Mouse (Mus musculus): ENCODE results near the gene Copb1. TPM values are rescaled to one million over a fixed set of nuclear protein-coding genes. Genes with fewer than 3 reads are reported as not detected.

The Copb1 gene
- polyA plus RNA-seq, 1 experiment: 42.1 TPM

GRCm38 (mm10) chr7:114194224-114194623, 60.3 kb downstream of the Copb1 start:
- WGBS: 60% methylated on average over 4 of the region's 4 CpGs
- Histone ChIP-seq H3K4me3 (ENCODE audit: control insufficient read depth, insufficient read depth, low read length) (no peak overlapping the region), H3K27me3 (ENCODE audit: control insufficient read depth, insufficient read depth, low read length) (no peaks in the 10 kb centered on the region), H3K4me1 (replicated peaks; ENCODE audit: control insufficient read depth, insufficient read depth, low read length) (peaks cover 5% of the 10 kb centered on the region), H3K27ac (ENCODE audit: control insufficient read depth, insufficient read depth, low read length) (no peak overlapping the region), H3K36me3 (ENCODE audit: control insufficient read depth, insufficient read depth, low read length) (no peaks in the 10 kb centered on the region)
- no peak for DNase-seq
- TF ChIP-seq POLR2A (IDR thresholded peaks at IDR 0.05; ENCODE audit: control insufficient read depth, extremely low read depth, insufficient read depth, low read length, poor library complexity) (no peak), CTCF (IDR thresholded peaks at IDR 0.05; ENCODE audit: borderline replicate concordance, control insufficient read depth, extremely low read depth, insufficient read depth, low read length, poor library complexity) (no peak)

GRCm38 (mm10) chr7:114193284-114194067, 61.0 kb downstream of the Copb1 start:
- no peak for DNase-seq
- no peaks in the 10 kb centered on the region for H3K27me3 ChIP-seq (ENCODE audit: control insufficient read depth, insufficient read depth, low read length)

DNA sequence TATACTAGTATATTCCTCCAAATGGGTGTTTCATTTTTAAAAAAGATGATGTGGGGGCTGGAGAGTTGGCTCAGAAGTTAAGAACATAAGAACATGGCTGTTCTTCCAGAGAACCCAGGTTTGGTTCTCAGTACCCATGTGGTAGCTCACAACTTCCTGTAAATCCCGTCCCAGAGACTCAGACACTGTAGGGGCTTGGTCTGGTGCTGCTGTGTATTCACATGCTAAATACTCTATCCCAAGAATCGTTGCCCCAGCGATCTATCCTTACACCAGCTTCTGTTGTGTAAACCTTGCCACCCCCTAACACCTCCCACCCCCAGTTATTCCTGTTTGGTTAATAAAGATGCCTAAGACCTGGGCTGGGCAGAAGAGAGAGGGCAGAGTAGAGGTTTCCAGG, 61.9 kb downstream of the Copb1 start:
- DNase-seq: no peak
- 84% methylated on average over 3 of the region's 3 CpGs for WGBS
- no peak overlapping the region for H3K27ac ChIP-seq (ENCODE audit: control insufficient read depth, insufficient read depth, low read length)
- H3K4me3 ChIP-seq (ENCODE audit: control insufficient read depth, insufficient read depth, low read length): no peak overlapping the region
- H3K4me1 ChIP-seq (replicated peaks; ENCODE audit: control insufficient read depth, insufficient read depth, low read length): peaks cover 5% of the 10 kb centered on the region
- H3K27me3 ChIP-seq (ENCODE audit: control insufficient read depth, insufficient read depth, low read length): no peaks in the 10 kb centered on the region
- TF ChIP-seq POLR2A (IDR thresholded peaks at IDR 0.05; ENCODE audit: control insufficient read depth, extremely low read depth, insufficient read depth, low read length, poor library complexity) (no peak), CTCF (IDR thresholded peaks at IDR 0.05; ENCODE audit: borderline replicate concordance, control insufficient read depth, extremely low read depth, insufficient read depth, low read length, poor library complexity) (no peak)
- H3K36me3 ChIP-seq (ENCODE audit: control insufficient read depth, insufficient read depth, low read length): no peaks in the 10 kb centered on the region

More at GRCm38 (mm10) chr7:114193284-114194067, 61.0 kb downstream of the Copb1 start:
- H3K36me3 ChIP-seq (ENCODE audit: control insufficient read depth, insufficient read depth, low read length): no peaks in the 10 kb centered on the region
- TF ChIP-seq POLR2A (IDR thresholded peaks at IDR 0.05; ENCODE audit: control insufficient read depth, extremely low read depth, insufficient read depth, low read length, poor library complexity) (no peak), CTCF (IDR thresholded peaks at IDR 0.05; ENCODE audit: borderline replicate concordance, control insufficient read depth, extremely low read depth, insufficient read depth, low read length, poor library complexity) (no peak)
- no peak overlapping the region for H3K4me3 ChIP-seq (ENCODE audit: control insufficient read depth, insufficient read depth, low read length)
- WGBS: 87% methylated on average over 6 of the region's 6 CpGs
- H3K27ac ChIP-seq (ENCODE audit: control insufficient read depth, insufficient read depth, low read length): no peak overlapping the region
- peaks cover 5% of the 10 kb centered on the region for H3K4me1 ChIP-seq (replicated peaks; ENCODE audit: control insufficient read depth, insufficient read depth, low read length)

DNA sequence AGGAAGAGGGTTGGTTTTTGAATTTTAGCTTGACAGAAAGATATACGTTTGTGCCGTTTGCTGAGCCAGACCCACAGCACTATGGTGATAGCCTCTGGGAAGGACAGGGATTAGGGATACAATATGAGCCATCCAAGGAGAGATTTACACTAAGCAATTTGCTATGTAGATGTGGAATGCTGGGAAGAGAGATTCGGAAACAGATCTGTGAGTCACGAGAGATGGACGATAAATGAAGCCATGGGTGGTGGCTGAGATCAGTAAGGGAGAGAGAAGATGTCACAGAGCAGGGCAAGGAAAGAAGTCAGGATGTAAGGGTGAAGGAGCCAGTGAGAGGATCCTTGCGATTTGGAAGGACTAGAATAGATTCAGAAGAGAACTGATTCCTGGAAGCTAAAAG, 71.1 kb downstream of the Copb1 start:
- 93% methylated on average over 6 of the region's 6 CpGs for WGBS
- no peak for DNase-seq
- no peak overlapping the region for H3K27ac ChIP-seq (ENCODE audit: control insufficient read depth, insufficient read depth, low read length)
- H3K27me3 ChIP-seq (ENCODE audit: control insufficient read depth, insufficient read depth, low read length): no peaks in the 10 kb centered on the region
- no peak overlapping the region for H3K4me3 ChIP-seq (ENCODE audit: control insufficient read depth, insufficient read depth, low read length)
- H3K36me3 ChIP-seq (ENCODE audit: control insufficient read depth, insufficient read depth, low read length): no peaks in the 10 kb centered on the region
- H3K4me1 ChIP-seq (replicated peaks; ENCODE audit: control insufficient read depth, insufficient read depth, low read length): peaks cover 8% of the 10 kb centered on the region
- no peak for TF ChIP-seq CTCF (IDR thresholded peaks at IDR 0.05; ENCODE audit: borderline replicate concordance, control insufficient read depth, extremely low read depth, insufficient read depth, low read length, poor library complexity)
- TF ChIP-seq POLR2A (IDR thresholded peaks at IDR 0.05; ENCODE audit: control insufficient read depth, extremely low read depth, insufficient read depth, low read length, poor library complexity): no peak

DNA sequence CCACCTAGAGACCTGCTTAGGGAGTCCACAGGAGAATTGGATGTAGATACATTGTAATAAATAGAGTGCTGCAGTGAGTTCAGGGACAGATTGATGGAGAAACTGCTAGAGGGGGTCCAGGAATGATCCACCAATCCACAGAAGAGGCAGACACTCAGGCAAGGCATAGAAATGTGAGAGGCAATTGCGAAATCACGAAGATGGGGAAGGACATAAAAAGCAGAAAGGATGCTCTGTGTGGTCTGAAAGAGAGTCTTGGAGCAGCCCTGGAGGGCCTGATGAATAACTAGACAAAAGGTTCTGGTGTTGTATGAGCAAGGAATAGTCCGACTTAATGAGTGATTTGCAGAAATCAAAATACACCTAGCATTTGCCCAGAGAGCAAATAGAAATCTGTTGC, 71.8 kb downstream of the Copb1 start:
- no peak overlapping the region for H3K4me3 ChIP-seq (ENCODE audit: control insufficient read depth, insufficient read depth, low read length)
- H3K27ac ChIP-seq (ENCODE audit: control insufficient read depth, insufficient read depth, low read length): no peak overlapping the region
- WGBS: 96% methylated on average over 3 of the region's 3 CpGs
- H3K27me3 ChIP-seq (ENCODE audit: control insufficient read depth, insufficient read depth, low read length): no peaks in the 10 kb centered on the region
- H3K36me3 ChIP-seq (ENCODE audit: control insufficient read depth, insufficient read depth, low read length): no peaks in the 10 kb centered on the region
- no peak for TF ChIP-seq POLR2A (IDR thresholded peaks at IDR 0.05; ENCODE audit: control insufficient read depth, extremely low read depth, insufficient read depth, low read length, poor library complexity)
- no peak for TF ChIP-seq CTCF (IDR thresholded peaks at IDR 0.05; ENCODE audit: borderline replicate concordance, control insufficient read depth, extremely low read depth, insufficient read depth, low read length, poor library complexity)
- peaks cover 8% of the 10 kb centered on the region for H3K4me1 ChIP-seq (replicated peaks; ENCODE audit: control insufficient read depth, insufficient read depth, low read length)
- DNase-seq: no peak

DNA sequence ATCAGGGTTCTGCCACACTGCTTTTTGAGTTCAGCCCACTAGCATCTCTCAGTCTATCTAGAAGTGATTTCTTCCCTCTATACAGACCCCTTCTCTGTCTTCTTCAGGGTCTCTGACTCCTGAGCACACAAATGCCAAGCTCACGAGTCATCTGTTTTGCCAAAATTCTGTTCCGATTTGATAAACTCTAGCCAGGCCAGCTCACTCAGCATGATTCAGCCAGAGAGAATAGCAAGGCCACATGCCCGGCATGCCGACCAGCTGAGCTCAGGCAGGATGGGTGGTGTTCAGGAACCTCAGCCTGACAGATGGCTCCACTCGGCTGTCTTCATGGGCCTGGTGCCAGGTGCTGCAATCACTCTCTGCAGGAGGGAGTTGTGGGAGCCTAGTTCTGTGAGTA, 73.1 kb downstream of the Copb1 start:
- WGBS: 12% methylated on average over 5 of the region's 5 CpGs
- no peaks in the 10 kb centered on the region for H3K27me3 ChIP-seq (ENCODE audit: control insufficient read depth, insufficient read depth, low read length)

More for the DNA sequence above, 73.1 kb downstream of the Copb1 start:
- H3K27ac ChIP-seq (ENCODE audit: control insufficient read depth, insufficient read depth, low read length): no peak overlapping the region
- no peaks in the 10 kb centered on the region for H3K36me3 ChIP-seq (ENCODE audit: control insufficient read depth, insufficient read depth, low read length)
- H3K4me3 ChIP-seq (ENCODE audit: control insufficient read depth, insufficient read depth, low read length): no peak overlapping the region
- peaks cover 8% of the 10 kb centered on the region for H3K4me1 ChIP-seq (replicated peaks; ENCODE audit: control insufficient read depth, insufficient read depth, low read length)
- DNase-seq: peak; percentile 61
- TF ChIP-seq POLR2A (IDR thresholded peaks at IDR 0.05; ENCODE audit: control insufficient read depth, extremely low read depth, insufficient read depth, low read length, poor library complexity) (no peak), CTCF (IDR thresholded peaks at IDR 0.05; ENCODE audit: borderline replicate concordance, control insufficient read depth, extremely low read depth, insufficient read depth, low read length, poor library complexity) (no peak)

Measured in thymus, adult 2 months (tissue).